In the genomic region with DNA sequence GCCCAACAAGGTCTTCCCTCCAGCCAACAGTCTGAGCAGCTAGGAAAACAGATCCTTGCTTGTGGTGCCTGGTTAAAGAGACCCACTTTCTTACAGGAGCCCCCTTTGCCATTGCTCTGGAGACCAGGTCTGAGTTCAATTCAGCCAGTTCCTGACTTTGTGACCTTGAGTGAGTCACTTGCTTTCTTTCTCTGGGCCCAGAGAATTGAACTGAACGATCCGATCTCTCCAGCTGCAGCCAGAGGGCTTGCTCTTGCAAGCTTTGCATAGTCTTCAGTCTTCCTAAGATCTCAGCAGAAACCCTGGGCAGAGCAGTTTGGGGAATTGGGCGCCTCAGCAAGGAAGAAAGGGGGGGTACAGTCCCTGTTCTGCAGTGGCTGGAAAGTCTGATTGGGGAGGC, we compare ENCODE assay signal across 23 mouse cellular contexts. TPM values are rescaled to one million over a fixed set of nuclear protein-coding genes. Genes with fewer than 3 reads are reported as not detected.
DNase-seq lines count a peak whose midpoint lies in the region; ATAC-seq and TF ChIP-seq lines count a peak whose summit lies in the region.
"Had no signal": no experiment of that assay in that cellular context is flagged by ENCODE, and none has a peak within 500 bp of the region (broad histone marks: within the 10 kb centered on the region; RNA-seq: fewer than 3 reads in every experiment).

No protein-coding gene starts in this region.

- peaks cover 70% of the 10 kb centered on the region for H3K4me1 ChIP-seq in E14TG2a.4 (replicated peaks; ENCODE audit: low read depth, low read length)
- H3K4me1 ChIP-seq in stomach, postnatal 0 days (replicated peaks; ENCODE audit: control insufficient read depth, insufficient read depth) = peaks cover 6% of the 10 kb centered on the region; the same call in 1 of the 2 replicates
- peaks cover 23% of the 10 kb centered on the region for H3K4me1 ChIP-seq in midbrain, embryonic 10.5 days

- WGBS in stomach, postnatal 0 days = 64% methylated on average over 3 of the region's 3 CpGs
- 86% methylated on average over 3 of the region's 3 CpGs for WGBS in midbrain, embryonic 10.5 days

- no peak for TF ChIP-seq EP300 in stomach, postnatal 0 days (optimal IDR thresholded peaks at IDR 0.05)

- TF ChIP-seq CTCF in E14TG2a.4 (conservative IDR thresholded peaks at IDR 0.05; ENCODE audit: low read length) = no peak
- no peak for TF ChIP-seq CTCF in stomach, postnatal 0 days (IDR thresholded peaks at IDR 0.05; ENCODE audit: low read depth)

- H3K27ac ChIP-seq in stomach, postnatal 0 days (replicated peaks) = peak overlapping the region; percentile 45; the same call in 1 of the 2 replicates
- H3K27ac ChIP-seq in midbrain, embryonic 10.5 days (replicated peaks) = no peak overlapping the region
- H3K27ac ChIP-seq: embryonic facial prominence, embryonic 10.5 days; embryonic facial prominence, embryonic 12.5 days; forebrain, embryonic 13.5 days; forebrain, embryonic 15.5 days had no signal

- H3K27me3 ChIP-seq in E14TG2a.4 (ENCODE audit: insufficient read depth, low read length) = peaks cover 59% of the 10 kb centered on the region
- no peaks in the 10 kb centered on the region for H3K27me3 ChIP-seq in stomach, postnatal 0 days (ENCODE audit: control insufficient read depth, insufficient read depth, low read length)
- H3K27me3 ChIP-seq in midbrain, embryonic 10.5 days (ENCODE audit: low read depth, poor library complexity, severe bottlenecking) = peaks cover 67% of the 10 kb centered on the region
- H3K27me3 ChIP-seq: Patski had no signal

- no peak overlapping the region for H3K9ac ChIP-seq in stomach, postnatal 0 days (ENCODE audit: low read length)
- H3K9ac ChIP-seq: embryonic facial prominence, embryonic 12.5 days; forebrain, embryonic 13.5 days; forebrain, embryonic 15.5 days; forebrain, postnatal 0 days had no signal

- ATAC-seq in stomach, postnatal 0 days (ENCODE audit: low FRiP score, low TSS enrichment) = no peak
- no peak for ATAC-seq in megakaryocyte progenitor cell, adult 5-6 weeks (replicated peaks; ENCODE audit: poor library complexity)
- ATAC-seq: activated CD4-positive, CD25-positive, alpha-beta regulatory T cell, adult 4 months; CD4-positive, CD25-positive, alpha-beta regulatory T cell, adult 4 months; forebrain, embryonic 13.5 days; forebrain, embryonic 15.5 days; forebrain, postnatal 0 days; Patski had no signal

- no peaks in the 10 kb centered on the region for H3K9me3 ChIP-seq in E14TG2a.4 (ENCODE audit: low read length)
- H3K9me3 ChIP-seq in stomach, postnatal 0 days (ENCODE audit: control insufficient read depth, low read length) = no peaks in the 10 kb centered on the region
- no peaks in the 10 kb centered on the region for H3K9me3 ChIP-seq in midbrain, embryonic 10.5 days (replicated peaks)
- H3K9me3 ChIP-seq: embryonic facial prominence, embryonic 10.5 days; embryonic facial prominence, embryonic 12.5 days; forebrain, embryonic 13.5 days; forebrain, embryonic 15.5 days had no signal

- peak overlapping the region; percentile 35; the same call in 1 of the 2 replicates for H3K4me3 ChIP-seq in E14TG2a.4 (replicated peaks; ENCODE audit: low read length)
- H3K4me3 ChIP-seq in stomach, postnatal 0 days (ENCODE audit: low read depth, low read length) = no peak overlapping the region
- no peak overlapping the region for H3K4me3 ChIP-seq in midbrain, embryonic 10.5 days
- H3K4me3 ChIP-seq: embryonic facial prominence, embryonic 10.5 days; embryonic facial prominence, embryonic 12.5 days; forebrain, embryonic 13.5 days; forebrain, embryonic 15.5 days had no signal

- peak; percentile 38 for DNase-seq in adrenal gland, adult 2 months
- no peak for DNase-seq in adrenal gland, postnatal 10 days
- peak; percentile 45 for DNase-seq in 3T3-L1 (ENCODE audit: low read depth, low spot score)
- no peak for DNase-seq in stomach, postnatal 0 days (ENCODE audit: low spot score)
- DNase-seq in midbrain, embryonic 10.5 days (ENCODE audit: low spot score) = no peak
- DNase-seq: adrenal gland, adult 8-10 months; B cell, adult 2 months; cerebellum, adult 11-12 months; cerebellum, adult 2 months; cerebellum, adult 9-10 months; cerebellum, postnatal 10 days; cerebellum, postnatal 25 days; forebrain, postnatal 0 days had no signal

- H3K36me3 ChIP-seq in E14TG2a.4 (ENCODE audit: insufficient read depth, low read length) = peaks cover 6% of the 10 kb centered on the region
- H3K36me3 ChIP-seq in stomach, postnatal 0 days (ENCODE audit: control insufficient read depth, insufficient read depth, low read length) = no peaks in the 10 kb centered on the region
- H3K36me3 ChIP-seq in midbrain, embryonic 10.5 days = no peaks in the 10 kb centered on the region
- H3K36me3 ChIP-seq: embryonic facial prominence, embryonic 10.5 days; embryonic facial prominence, embryonic 12.5 days; forebrain, embryonic 15.5 days had no signal

- H3K4me2 ChIP-seq in stomach, postnatal 0 days (replicated peaks; ENCODE audit: low read depth) = no peak overlapping the region
- H3K4me2 ChIP-seq: embryonic facial prominence, embryonic 12.5 days; forebrain, embryonic 13.5 days; forebrain, embryonic 15.5 days had no signal

RNA-seq across cellular contexts. Expression of a gene that starts 2.5 kb away (rescaled TPM):
- total RNA-seq in adrenal gland, adult 2 months (2021) = 10 to 100 TPM in 1 of 2 experiments, 1 to 10 TPM in 1; 1.7 to 14.7 TPM
- polyA plus RNA-seq in adrenal gland, adult 2 months (2012; rRNA removed) = 3.0 and 7.2 TPM in 2 replicates
- total RNA-seq in adrenal gland, postnatal 10 days (2021) = 1 to 10 TPM in 1 of 2 experiments, under 1 TPM in 1; 0.58 to 1.2 TPM
- 34.0 and 35.3 TPM in 2 replicates for polyA plus RNA-seq in stomach, postnatal 0 days (2015; fragmentation: Nextera tagmentation; extraction: Ambion mirVana)
- total RNA-seq in megakaryocyte progenitor cell, adult 5-6 weeks (2015) = 0.15 TPM in 1 of 2 replicates, not detected in the other
- not detected in 2 replicates for total RNA-seq in megakaryocyte progenitor cell, adult 5-6 weeks (2017)
- polyA plus RNA-seq in midbrain, embryonic 10.5 days (2016; fragmentation: Nextera tagmentation; extraction: Ambion mirVana) = 0.58 and 0.86 TPM in 2 replicates
- total RNA-seq: CH12.LX had no signal
- polyA plus RNA-seq: activated CD4-positive, CD25-positive, alpha-beta regulatory T cell, adult 4 months; CD4-positive, CD25-positive, alpha-beta regulatory T cell, adult 4 months had no signal

RNA-seq across cellular contexts. Expression of a gene that starts 15.9 kb away (rescaled TPM):
- total RNA-seq in adrenal gland, adult 2 months (2021) = 1 to 10 TPM; 4.4 to 7.5 TPM
- polyA plus RNA-seq in adrenal gland, adult 2 months (2012; rRNA removed) = 7.4 and 11.4 TPM in 2 replicates
- 1 to 10 TPM; 6.2 to 9.3 TPM for total RNA-seq in adrenal gland, postnatal 10 days (2021)
- 4.0 and 4.4 TPM in 2 replicates for polyA plus RNA-seq in stomach, postnatal 0 days (2015; fragmentation: Nextera tagmentation; extraction: Ambion mirVana)
- total RNA-seq in megakaryocyte progenitor cell, adult 5-6 weeks (2015) = not detected in 2 replicates
- total RNA-seq in megakaryocyte progenitor cell, adult 5-6 weeks (2017) = not detected in 2 replicates
- 0.68 and 1.0 TPM in 2 replicates for polyA plus RNA-seq in midbrain, embryonic 10.5 days (2016; fragmentation: Nextera tagmentation; extraction: Ambion mirVana)
- total RNA-seq: CH12.LX had no signal
- polyA plus RNA-seq: activated CD4-positive, CD25-positive, alpha-beta regulatory T cell, adult 4 months; CD4-positive, CD25-positive, alpha-beta regulatory T cell, adult 4 months had no signal

RNA-seq across cellular contexts. Expression of a gene that starts 36.3 kb away (rescaled TPM):
- total RNA-seq in adrenal gland, adult 2 months (2021) = 1 to 10 TPM; 1.8 to 2.1 TPM
- 4.4 and 5.3 TPM in 2 replicates for polyA plus RNA-seq in adrenal gland, adult 2 months (2012; rRNA removed)
- total RNA-seq in adrenal gland, postnatal 10 days (2021) = 1 to 10 TPM; 2.1 to 3.1 TPM
- polyA plus RNA-seq in stomach, postnatal 0 days (2015; fragmentation: Nextera tagmentation; extraction: Ambion mirVana) = 29.2 and 34.2 TPM in 2 replicates
- not detected in 2 replicates for total RNA-seq in megakaryocyte progenitor cell, adult 5-6 weeks (2015)
- total RNA-seq in megakaryocyte progenitor cell, adult 5-6 weeks (2017) = not detected in 2 replicates
- 0.87 and 1.3 TPM in 2 replicates for polyA plus RNA-seq in midbrain, embryonic 10.5 days (2016; fragmentation: Nextera tagmentation; extraction: Ambion mirVana)
- total RNA-seq: CH12.LX; forebrain, postnatal 0 days had no signal
- polyA plus RNA-seq: activated CD4-positive, CD25-positive, alpha-beta regulatory T cell, adult 4 months; cerebellum, adult 2 months had no signal

Comparison
In these comparisons a context has a peak if more than half of its experiments do, and no peak if none do; other contexts are left out.
1. DNase-seq: peak in adrenal gland, adult 2 months (single experiment) and 3T3-L1 (single experiment); none in adrenal gland, postnatal 10 days (single experiment), stomach, postnatal 0 days (single experiment) and midbrain, embryonic 10.5 days (single experiment).
2. RNA of a gene that starts 15.9 kb away (total RNA-seq): 6.2 to 9.3 TPM in adrenal gland, postnatal 10 days and 4.4 to 7.5 TPM in adrenal gland, adult 2 months; not detected in megakaryocyte progenitor cell, adult 5-6 weeks; every median in the first group is over 4 times any median in the second.